Mouse (Mus musculus) E14TG2a.4 (cell line): ENCODE results near the gene Mfap1b.

Source experiments
- CTCF ChIP-seq: conservative IDR thresholded peaks from 2 replicates; pipeline ENCODE4 v1.5.1; 2014; ENCODE audit warnings: low read length
- NANOG ChIP-seq: IDR thresholded peaks from 2 replicates; pipeline ENCODE4 v1.6.1; 2014; ENCODE audit warnings: borderline replicate concordance, low read length, mixed read lengths
- POU5F1 ChIP-seq: IDR thresholded peaks from 2 replicates; pipeline ENCODE4 v1.6.1; 2014; ENCODE audit warnings: low read length, borderline replicate concordance

GRCm38 (mm10) chr2:121453917-121454316, 19.9 kb downstream of the Mfap1b start:
- TF ChIP-seq CTCF: no peak
- no peak for TF ChIP-seq POU5F1
- TF ChIP-seq NANOG: no peak
